Mouse (Mus musculus) C2C12 (cell line): Measurements from ENCODE around the gene Zfp518a. TPM values are rescaled to one million over a fixed set of nuclear protein-coding genes. Genes with fewer than 3 reads are reported as not detected.
A peak's percentile ranks its signal among the peaks of the same experiment; 100 is the strongest.

ENCODE experiments used
- H3K27me3 ChIP-seq: one replicate; pipeline ENCODE4 v1.6.1; 2011; ENCODE audit not compliant: control insufficient read depth, insufficient read depth, insufficient read length
- H3K36me3 ChIP-seq: one replicate; pipeline ENCODE4 v1.6.1; 2011; ENCODE audit not compliant: control insufficient read depth, insufficient read depth
- H3K4me3 ChIP-seq: one replicate; pipeline ENCODE4 v1.5.1; 2011; ENCODE audit warnings: mild to moderate bottlenecking, control low read depth; ENCODE audit not compliant: poor library complexity, insufficient read depth, severe bottlenecking
- H3K79me2 ChIP-seq: one replicate; pipeline ENCODE4 v1.6.1; 2011; ENCODE audit not compliant: control insufficient read depth, insufficient read depth
- H3K79me3 ChIP-seq: one replicate; pipeline ENCODE4 v1.6.1; 2011; ENCODE audit warnings: low read depth, control low read depth
- H3ac ChIP-seq: one replicate; pipeline ENCODE3; 2011; ENCODE audit warnings: low read depth; ENCODE audit not compliant: control insufficient read depth, insufficient read length
- CEBPB ChIP-seq: IDR thresholded peaks from one replicate; pipeline ENCODE4 v1.6.1; 2011; ENCODE audit warnings: low read depth, mild to moderate bottlenecking, control low read depth, moderate library complexity
- CTCF ChIP-seq: IDR thresholded peaks from one replicate; pipeline ENCODE4 v1.5.1; 2011; ENCODE audit not compliant: control insufficient read depth, insufficient read depth, insufficient read length
- FOSL1 ChIP-seq: IDR thresholded peaks from one replicate; pipeline ENCODE4 v1.8.0; 2011; ENCODE audit warnings: mild to moderate bottlenecking, low read length; ENCODE audit not compliant: poor library complexity, insufficient read depth, severe bottlenecking
- MAX ChIP-seq: IDR thresholded peaks from one replicate; pipeline ENCODE4 v1.6.1; 2011; ENCODE audit warnings: mild to moderate bottlenecking, control low read depth
- MYOD1 ChIP-seq: IDR thresholded peaks from one replicate; pipeline ENCODE4 v1.6.1; 2011; ENCODE audit warnings: low read depth; ENCODE audit not compliant: control insufficient read depth, insufficient read length
- MYOG ChIP-seq: IDR thresholded peaks from one replicate; pipeline ENCODE4 v1.6.1; 2011; ENCODE audit not compliant: control insufficient read depth, insufficient read length; ENCODE audit errors: extremely low read depth
- USF1 ChIP-seq: IDR thresholded peaks from one replicate; pipeline ENCODE4 v1.6.1; 2011; ENCODE audit warnings: low read depth, mild to moderate bottlenecking, control low read depth, moderate library complexity
- long read RNA-seq, 2 experiments: library from polyadenylated mRNA; unstranded; transcript quantifications; one replicate each; pipeline ENCODE4 v2.0.0; 2019 to 2020
- polyA plus RNA-seq: library from polyadenylated mRNA; unstranded; fragments of >200 nt; fragmentation: generic; extraction: Trizol; gene quantifications from one replicate; pipeline ENCODE4 v1.2.1, GENCODE M21; 2012; ENCODE audit warnings: missing spikeins

Zfp518a gene
- 0.49 TPM for polyA plus RNA-seq
- long read RNA-seq, experiment 1, partial matches to known transcripts: 0 of 2 reads
- long read RNA-seq, experiment 1, other reads (novel, unspliced or antisense): 2 of 2 reads
- long read RNA-seq, experiment 2, full-length matches to known transcripts: 1 of 2 reads
- long read RNA-seq, experiment 2, partial matches to known transcripts: 0 of 2 reads
- long read RNA-seq, experiment 2, other reads (novel, unspliced or antisense): 1 of 2 reads

DNA sequence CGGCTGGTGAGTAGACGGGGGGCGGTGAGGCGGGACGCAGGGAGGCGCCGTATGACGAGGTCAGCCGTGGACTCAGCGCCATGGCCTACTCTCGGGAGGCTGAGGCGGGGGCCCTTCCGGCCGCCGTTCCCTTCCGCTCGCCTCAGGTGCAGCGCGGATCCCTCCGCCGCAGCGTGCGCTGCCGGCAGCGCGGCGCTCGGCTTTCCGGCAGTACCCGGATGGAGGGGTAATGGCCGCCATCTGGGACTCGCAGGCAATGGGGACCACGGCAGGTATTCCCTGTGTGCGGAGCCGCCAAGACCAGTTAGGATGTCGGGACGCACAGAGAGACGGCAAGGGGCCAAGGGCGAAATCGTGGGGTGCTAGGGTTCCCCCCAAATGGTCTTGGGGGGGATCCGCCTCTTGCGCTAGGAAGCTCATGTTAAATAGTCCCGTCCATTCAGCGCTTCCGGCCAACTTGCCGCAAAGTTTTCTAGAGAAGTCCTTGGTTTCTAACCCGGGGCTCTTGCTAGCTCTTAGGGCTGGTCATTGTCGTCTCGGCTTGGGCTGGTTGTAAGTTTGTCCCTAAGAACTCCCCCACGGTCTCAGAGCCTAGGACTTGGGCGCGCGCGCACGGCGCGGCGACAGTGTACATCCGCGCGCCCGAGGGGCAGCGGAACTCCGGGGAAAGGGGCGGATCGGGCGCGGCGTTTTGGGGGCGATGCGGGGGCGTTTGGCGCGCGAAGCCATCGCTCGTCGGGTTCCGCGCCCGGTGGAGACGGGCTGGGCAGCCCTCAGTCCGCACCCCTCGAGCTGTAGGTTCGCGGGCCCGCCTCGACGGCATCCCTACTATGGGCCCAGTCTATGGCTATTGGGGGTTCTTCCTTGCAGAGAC lies at the start of gene Zfp518a:
Zfp518a (plus strand) TSS at position 187 of the 874 bp plus-strand sequence.
- no peaks in the 10 kb centered on the region for H3K27me3 ChIP-seq
- H3K4me3 ChIP-seq: peak within 1 kb of the TSS; percentile 34
- no peaks in the 10 kb centered on the region for H3K36me3 ChIP-seq
- TF ChIP-seq MAX (peak; percentile 46), MYOG (no peak)
- no peaks in the 10 kb centered on the region for H3K79me2 ChIP-seq
- peak within 1 kb of the TSS; percentile 62 for H3ac ChIP-seq
- H3K79me3 ChIP-seq: no peaks in the 10 kb centered on the region

DNA sequence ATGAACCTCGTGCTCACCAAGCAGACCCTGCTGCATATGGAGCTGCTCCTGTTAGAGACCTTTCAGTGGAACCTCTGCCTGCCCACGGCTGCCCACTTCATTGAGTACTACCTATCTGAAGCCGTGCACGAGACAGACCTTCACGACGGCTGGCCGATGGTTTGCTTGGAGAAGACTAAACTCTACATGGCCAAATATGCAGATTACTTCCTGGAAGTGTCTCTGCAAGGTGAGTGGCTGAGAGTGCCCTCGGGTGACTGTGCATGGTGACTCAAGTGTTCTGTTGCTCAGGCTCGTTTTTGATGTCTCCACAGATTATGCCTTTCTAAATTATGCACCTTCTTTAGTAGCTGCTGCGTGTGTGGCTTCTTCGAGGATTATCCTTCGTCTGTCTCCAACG lies 49.8 kb upstream of the Zfp518a start:
- Histone ChIP-seq H3K27me3 (no peaks in the 10 kb centered on the region), H3K4me3 (no peak overlapping the region), H3K79me3 (no peaks in the 10 kb centered on the region), H3K36me3 (peaks cover 53% of the 10 kb centered on the region), H3K79me2 (no peaks in the 10 kb centered on the region), H3ac (no peak overlapping the region)
- TF ChIP-seq MYOG: no peak
- no peak for TF ChIP-seq CEBPB
- no peak for TF ChIP-seq CTCF
- TF ChIP-seq USF1: no peak
- TF ChIP-seq FOSL1: no peak
- no peak for TF ChIP-seq MAX

GRCm38 (mm10) chr19:40849391-40849790 lies 45.1 kb upstream of the Zfp518a start:
- TF ChIP-seq MYOG (no peak), MYOD1 (no peak), CEBPB (no peak), CTCF (no peak), USF1 (no peak), MAX (no peak), FOSL1 (no peak)
- peaks cover 35% of the 10 kb centered on the region for H3K36me3 ChIP-seq

DNA sequence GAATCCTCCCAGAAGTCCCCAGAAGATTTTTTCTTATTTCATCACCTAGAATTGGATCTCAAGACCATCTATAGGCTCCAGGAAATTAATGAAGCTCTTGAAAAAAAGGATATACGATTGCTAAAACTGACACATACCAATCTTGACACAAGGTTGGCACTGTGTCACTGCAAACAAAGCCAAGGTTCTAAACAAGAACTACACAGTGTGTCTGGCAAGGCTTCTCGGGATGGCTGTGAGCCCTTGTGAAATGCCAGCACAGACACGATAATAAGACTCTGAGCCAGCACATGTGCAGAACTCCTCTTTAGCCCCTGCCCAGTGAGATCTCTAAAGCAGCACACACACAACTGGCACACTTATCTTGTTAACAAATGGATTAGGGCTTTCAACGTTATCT lies 35.0 kb upstream of the Zfp518a start:
- no peaks in the 10 kb centered on the region for H3K79me3 ChIP-seq
- no peaks in the 10 kb centered on the region for H3K36me3 ChIP-seq
- H3K4me3 ChIP-seq: no peak overlapping the region
- no peak for TF ChIP-seq MYOD1
- no peak for TF ChIP-seq FOSL1
- no peak for TF ChIP-seq MYOG
- no peak for TF ChIP-seq CTCF
- no peak for TF ChIP-seq CEBPB
- no peak for TF ChIP-seq MAX
- no peak for TF ChIP-seq USF1
- H3K79me2 ChIP-seq: no peaks in the 10 kb centered on the region
- no peaks in the 10 kb centered on the region for H3K27me3 ChIP-seq
- no peak overlapping the region for H3ac ChIP-seq

More at GRCm38 (mm10) chr19:40849391-40849790, 45.1 kb upstream of the Zfp518a start:
- H3K79me3 ChIP-seq: no peaks in the 10 kb centered on the region
- H3K79me2 ChIP-seq: no peaks in the 10 kb centered on the region
- H3K4me3 ChIP-seq: no peak overlapping the region
- no peak overlapping the region for H3ac ChIP-seq
- H3K27me3 ChIP-seq: no peaks in the 10 kb centered on the region

GRCm38 (mm10) chr19:40868284-40868683 lies 26.2 kb upstream of the Zfp518a start:
- TF ChIP-seq MAX (no peak), MYOG (no peak), FOSL1 (no peak), CTCF (no peak), USF1 (no peak)
- Histone ChIP-seq H3ac (no peak overlapping the region), H3K36me3 (no peaks in the 10 kb centered on the region), H3K27me3 (peaks cover 12% of the 10 kb centered on the region), H3K79me3 (no peaks in the 10 kb centered on the region), H3K4me3 (no peak overlapping the region), H3K79me2 (no peaks in the 10 kb centered on the region)
